ENCODE assay signal across 8 mouse cellular contexts in the genomic region with DNA sequence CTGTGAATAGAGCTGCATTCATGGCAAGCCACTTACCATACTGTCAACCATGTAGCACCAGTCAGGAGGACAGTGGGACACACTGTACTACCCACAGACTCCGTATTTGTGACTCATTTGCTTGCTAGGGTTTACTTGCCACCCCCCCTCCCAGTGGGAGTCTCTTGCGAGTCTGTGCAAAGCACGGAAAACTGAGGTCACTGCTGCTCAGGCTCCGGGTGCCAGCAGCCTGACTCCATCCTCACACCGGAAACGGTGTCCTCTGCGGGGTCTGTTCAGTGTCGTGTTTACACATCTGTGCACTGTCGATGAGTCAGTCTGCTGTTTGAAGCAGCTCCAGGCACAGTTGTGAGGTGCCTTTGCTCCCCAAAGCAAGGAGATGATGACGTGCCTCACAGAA. TPM values are rescaled to one million over a fixed set of nuclear protein-coding genes. Genes with fewer than 3 reads are reported as not detected.
DNase-seq lines count a peak whose midpoint lies in the region; ATAC-seq lines count a peak whose summit lies in the region.

No protein-coding gene starts in this region.

- H3K9ac ChIP-seq in kidney, embryonic 14.5 days (ENCODE audit: low read depth, low read length) = no peak overlapping the region
- no peak overlapping the region for H3K9ac ChIP-seq in forebrain, embryonic 14.5 days (ENCODE audit: low read length)

- 53% methylated on average over 10 of the region's 10 CpGs for WGBS in kidney, embryonic 14.5 days
- WGBS in forebrain, embryonic 14.5 days = 87% methylated on average over 10 of the region's 10 CpGs

- no peaks in the 10 kb centered on the region; the same call in 1 of the 2 replicates for H3K36me3 ChIP-seq in kidney, embryonic 14.5 days (ENCODE audit: control insufficient read depth, insufficient read depth, low read length)
- H3K36me3 ChIP-seq in forebrain, embryonic 14.5 days (ENCODE audit: control insufficient read depth, insufficient read depth, low read length) = no peaks in the 10 kb centered on the region

- intact Hi-C loops in heart, postnatal 14 days (cut with DNase I) = no loop called here

- H3K4me3 ChIP-seq in kidney, embryonic 14.5 days (ENCODE audit: low read length) = no peak overlapping the region
- H3K4me3 ChIP-seq in forebrain, embryonic 14.5 days (ENCODE audit: low read depth, low read length) = no peak overlapping the region

- H3K9me3 ChIP-seq in kidney, embryonic 14.5 days (ENCODE audit: control insufficient read depth, low read length) = no peaks in the 10 kb centered on the region
- H3K9me3 ChIP-seq in forebrain, embryonic 14.5 days (replicated peaks; ENCODE audit: control insufficient read depth, low read length) = no peaks in the 10 kb centered on the region

- H3K27me3 ChIP-seq in kidney, embryonic 14.5 days (ENCODE audit: control insufficient read depth, insufficient read depth, low read length) = no peaks in the 10 kb centered on the region
- no peaks in the 10 kb centered on the region for H3K27me3 ChIP-seq in forebrain, embryonic 14.5 days (replicated peaks; ENCODE audit: control insufficient read depth, insufficient read depth, low read length)

- H3K4me2 ChIP-seq in kidney, embryonic 14.5 days (replicated peaks; ENCODE audit: low read depth, low read length) = no peak overlapping the region
- no peak overlapping the region for H3K4me2 ChIP-seq in forebrain, embryonic 14.5 days (ENCODE audit: low read length)

- no peak for DNase-seq in kidney, adult 9 months
- DNase-seq in adrenal gland, postnatal 10 days = peak; percentile 57
- peak; percentile 51 to 52 for DNase-seq in heart, postnatal 14 days
- peak; percentile 47 for DNase-seq in lung, postnatal 25 days (ENCODE audit: low spot score)
- no peak for DNase-seq in forebrain, embryonic 14.5 days (ENCODE audit: low spot score)

- no peak for ATAC-seq in kidney, embryonic 14.5 days (ENCODE audit: low FRiP score, low TSS enrichment)
- no peak for ATAC-seq in granulocyte monocyte progenitor cell, adult 5-6 weeks (replicated peaks; ENCODE audit: poor library complexity, severe bottlenecking)
- ATAC-seq in megakaryocyte-erythroid progenitor cell, adult 5-6 weeks (replicated peaks; ENCODE audit: low FRiP score, low TSS enrichment, poor library complexity, severe bottlenecking) = no peak
- no peak for ATAC-seq in forebrain, embryonic 14.5 days

- H3K4me1 ChIP-seq in kidney, embryonic 14.5 days (ENCODE audit: control insufficient read depth, insufficient read depth, low read length) = peaks cover 43% of the 10 kb centered on the region
- H3K4me1 ChIP-seq in forebrain, embryonic 14.5 days (ENCODE audit: control insufficient read depth, insufficient read depth, low read length) = no peaks in the 10 kb centered on the region

- peak overlapping the region; percentile 63; the same call in 1 of the 2 replicates for H3K27ac ChIP-seq in kidney, embryonic 14.5 days (ENCODE audit: low read depth, low read length)
- no peak overlapping the region for H3K27ac ChIP-seq in forebrain, embryonic 14.5 days (ENCODE audit: low read depth, low read length)

RNA-seq across cellular contexts. Expression of gene Creb3l2, which starts 43.0 kb away (rescaled TPM):
- 21.3 and 34.2 TPM in 2 replicates for polyA plus RNA-seq in kidney, embryonic 14.5 days (2014; fragmentation: Nextera tagmentation; extraction: Ambion mirVana)
- 10 to 100 TPM; 42.8 to 46.2 TPM for total RNA-seq in adrenal gland, postnatal 10 days (2021)
- 10 to 100 TPM; 27.4 to 29.5 TPM for total RNA-seq in heart, postnatal 14 days (2021)
- 12.1 and 12.4 TPM in 2 replicates for total RNA-seq in granulocyte monocyte progenitor cell, adult 5-6 weeks (2014; fragmentation: Nextera tagmentation)
- 3.9 and 4.2 TPM in 2 replicates for total RNA-seq in granulocyte monocyte progenitor cell, adult 5-6 weeks (2017)
- 15.3 and 18.3 TPM in 2 replicates for total RNA-seq in megakaryocyte-erythroid progenitor cell, adult 5-6 weeks (2014; fragmentation: Nextera tagmentation)
- total RNA-seq in megakaryocyte-erythroid progenitor cell, adult 5-6 weeks (2017) = 3.4 and 7.3 TPM in 2 replicates
- polyA plus RNA-seq in forebrain, embryonic 14.5 days (2014; fragmentation: Nextera tagmentation; extraction: Ambion mirVana) = 2.4 and 2.9 TPM in 2 replicates

Comparison
In these comparisons a context has a peak if more than half of its experiments do, and no peak if none do; other contexts are left out.
1. DNase-seq: peak in adrenal gland, postnatal 10 days (single experiment), heart, postnatal 14 days (2 of 2) and lung, postnatal 25 days (single experiment); none in kidney, adult 9 months (single experiment) and forebrain, embryonic 14.5 days (single experiment).